Mouse (Mus musculus): ENCODE measurements around the gene Olfr1286.

DNA sequence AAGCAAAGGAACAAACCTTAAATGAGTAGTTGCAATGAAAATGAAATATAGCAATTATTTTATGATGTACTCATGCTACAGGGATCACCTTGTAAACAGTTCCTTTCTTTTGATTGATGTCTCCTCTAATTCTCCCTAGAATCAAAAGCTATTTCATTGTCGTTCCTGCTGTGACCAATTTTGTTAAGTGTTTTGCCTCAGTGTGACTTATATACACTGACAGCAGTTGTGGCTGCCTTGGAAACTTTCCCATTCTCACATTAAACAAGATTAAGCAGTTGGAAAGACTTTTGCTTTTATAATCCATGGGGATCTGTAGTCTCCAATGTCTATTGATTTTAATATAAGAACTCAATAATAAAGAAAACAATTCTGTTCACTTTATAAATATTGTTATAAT, at the start of gene Olfr1286:
- no peak for TF ChIP-seq CTCF (IDR thresholded peaks at IDR 0.05; ENCODE audit: borderline replicate concordance, insufficient read depth, low read length)
- TF ChIP-seq POLR2A (IDR thresholded peaks at IDR 0.05; ENCODE audit: low read depth, low read length), result no peak

Measured in embryonic fibroblast, embryonic 13.5 days (primary cell).